Mouse (Mus musculus) hematopoietic stem cell, adult 5-6 weeks (primary cell): ENCODE results near the gene Zfp619. TPM values are rescaled to one million over a fixed set of nuclear protein-coding genes. Genes with fewer than 3 reads are reported as not detected.
"Not testable (repeated sequence)": the region's sequence is repeated elsewhere in the genome, so short reads cannot be mapped to it uniquely, and the experiment has no call there.

ENCODE experiments used
- ATAC-seq, 2 experiments: fragments of 125-278 bp in 1 of 2; replicated peaks in 1 of 2; 2 replicates each; pipeline ENCODE4 v1.8.0; 2016 to 2017; ENCODE audit warnings: inconsistent platforms in 2 of 2, mild to moderate bottlenecking in 2 of 2, moderate number of reproducible peaks in 2 of 2, low read depth in 1 of 2, moderate TSS enrichment in 1 of 2; ENCODE audit not compliant: low FRiP score in 2 of 2, poor library complexity in 2 of 2, severe bottlenecking in 2 of 2, insufficient read depth in 1 of 2, low TSS enrichment in 1 of 2
- total RNA-seq: library from RNA; stranded (forward); fragments of 172-1452, 232-1000 nt; gene quantifications from 2 replicates; pipeline ENCODE4 v1.2.3, GENCODE M21; 2017

Gene Zfp619
- total RNA-seq, 1 experiment from 2014 or later, result 4.9 TPM

DNA sequence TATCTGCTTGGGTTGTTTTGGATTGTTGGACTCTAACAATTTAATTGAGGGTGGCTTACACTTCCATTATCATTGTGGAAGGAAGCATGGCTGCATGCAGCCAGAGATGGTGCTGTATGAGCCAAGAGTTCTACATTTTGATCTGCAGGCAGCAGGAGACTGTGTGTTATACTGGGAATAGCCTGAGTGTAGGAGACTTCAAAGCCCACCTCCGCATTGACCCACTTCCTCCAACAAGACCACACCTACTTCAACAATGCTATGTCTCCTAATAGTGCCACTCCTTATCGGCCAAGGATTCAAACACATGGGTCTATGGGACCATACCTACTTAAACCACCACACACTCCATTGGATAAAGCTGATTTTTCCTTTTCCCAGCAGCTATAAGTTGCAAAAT lies 63.0 kb downstream of the Zfp619 start:
- ATAC-seq, result no peak

DNA sequence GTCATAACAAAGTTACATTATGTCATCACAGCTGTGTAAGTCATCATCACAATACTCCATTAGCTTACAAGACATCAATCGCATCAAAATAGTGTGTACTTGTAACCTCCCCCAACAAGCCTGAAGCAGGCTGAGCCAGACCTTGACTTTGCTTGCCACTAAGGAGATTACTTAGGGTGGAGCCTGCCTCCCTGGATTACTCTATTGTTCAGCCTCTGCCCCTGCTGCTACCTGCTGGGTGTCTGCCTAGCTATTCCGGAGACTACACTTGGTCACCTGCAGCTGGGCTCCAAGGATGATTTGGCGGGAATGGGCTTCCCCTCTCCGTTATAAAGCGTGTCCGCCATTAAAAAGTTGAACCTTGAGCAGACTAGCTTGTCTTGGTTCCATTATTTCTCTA lies 69.3 kb downstream of the Zfp619 start:
- ATAC-seq, result not testable (repeated sequence)

DNA sequence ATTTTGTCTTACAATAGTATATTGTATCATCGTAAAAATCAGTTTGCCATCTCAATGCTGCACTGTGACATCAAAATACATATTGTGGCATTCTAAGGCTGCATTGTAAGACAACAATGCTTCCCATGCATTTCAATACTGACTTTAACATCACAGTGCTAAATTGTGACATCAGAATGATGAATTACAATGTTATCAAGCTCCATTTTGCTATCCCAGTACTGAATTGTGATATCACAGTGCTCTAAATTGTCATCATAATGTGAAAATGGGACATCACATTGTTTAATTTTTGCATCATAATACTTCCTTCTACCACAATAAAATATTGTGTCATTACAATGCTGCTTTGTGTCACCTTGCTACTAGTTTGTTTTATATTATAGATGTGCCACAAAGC lies 70.5 kb downstream of the Zfp619 start:
- ATAC-seq, result 0 out of 4 replicates have a peak, but pooled peaks of 1 of the 2 experiments have one; percentile 4

DNA sequence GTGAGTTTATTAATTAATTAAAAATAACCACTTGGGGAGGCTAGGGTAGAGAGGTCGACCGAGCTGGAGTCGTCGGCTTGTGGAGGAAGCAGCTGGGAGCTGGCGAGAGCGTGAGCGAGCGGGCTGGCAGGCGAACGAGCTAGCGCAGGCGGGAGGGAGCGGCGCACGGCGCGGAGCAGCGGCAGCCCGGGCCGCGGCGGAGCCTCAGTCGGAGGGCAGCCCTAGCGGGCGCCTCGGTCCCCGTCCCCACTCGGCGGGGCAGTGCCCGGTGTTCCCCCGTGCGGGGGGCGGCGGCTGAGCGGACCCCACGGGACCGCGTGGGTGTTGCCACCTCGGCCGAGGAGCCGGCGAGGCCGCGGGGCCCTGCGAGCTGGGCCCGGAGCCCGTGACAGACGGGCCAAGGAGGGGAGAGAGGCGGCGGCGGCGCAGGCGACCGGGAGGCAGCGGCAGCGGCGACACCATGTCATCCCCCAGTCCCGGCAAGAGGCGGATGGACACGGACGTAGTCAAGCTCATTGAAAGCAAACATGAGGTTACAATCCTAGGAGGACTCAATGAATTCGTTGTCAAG lies 71.0 kb downstream of the Zfp619 start:
- ATAC-seq, result peak; percentile 84 to 94

DNA sequence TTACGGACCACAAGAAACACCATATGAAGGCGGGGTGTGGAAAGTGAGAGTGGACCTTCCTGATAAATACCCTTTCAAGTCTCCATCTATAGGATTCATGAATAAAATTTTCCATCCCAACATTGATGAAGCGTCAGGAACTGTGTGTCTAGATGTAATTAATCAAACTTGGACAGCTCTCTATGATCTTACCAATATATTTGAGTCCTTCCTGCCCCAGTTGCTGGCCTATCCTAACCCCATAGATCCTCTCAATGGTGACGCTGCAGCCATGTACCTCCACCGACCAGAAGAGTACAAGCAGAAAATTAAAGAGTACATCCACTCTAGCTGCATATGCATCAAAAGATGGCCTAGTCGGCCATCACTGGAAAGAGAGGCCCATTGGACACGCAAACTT lies 71.5 kb downstream of the Zfp619 start:
- ATAC-seq, result not testable (repeated sequence)

Other genes with a start within 250 kb of the Zfp619 start
- gene Gm5114, start 104.6 kb upstream of the Zfp619 start, total RNA-seq, result not detected in 2 replicates